Mouse (Mus musculus) heart, embryonic 13.5 days (tissue): ENCODE measurements at regions not wholly inside any gene's neighbourhood (a gene's known extent, or its start where the extent isn't known, plus 50 kb on each side); places are given as distances from the start of the nearest gene placed in this dataset.

Experiments
- ATAC-seq: fragments of 200-750 bp; cut with Nextera tagmentation; 2 replicates; pipeline ENCODE4 v1.8.0; 2017; ENCODE audit warnings: moderate TSS enrichment; ENCODE audit not compliant: insufficient number of reproducible peaks, low FRiP score, low TSS enrichment; ENCODE audit errors: extremely low read depth
- H3K27ac ChIP-seq: fragments of 300-500 bp; sonication (generic); replicated peaks from 2 replicates; pipeline ENCODE4 v1.5.1; 2015; ENCODE audit warnings: moderate library complexity, mild to moderate bottlenecking, inconsistent platforms
- H3K27me3 ChIP-seq: fragments of 300-500 bp; sonication (generic); replicated peaks from 2 replicates; pipeline ENCODE4 v1.6.1; 2015; ENCODE audit warnings: mild to moderate bottlenecking, inconsistent platforms
- H3K36me3 ChIP-seq: fragments of 300-500 bp; sonication (generic); 2 replicates; pipeline ENCODE4 v1.6.1; 2015; ENCODE audit warnings: mild to moderate bottlenecking, inconsistent platforms
- H3K4me1 ChIP-seq: fragments of 300-500 bp; sonication (generic); 2 replicates; pipeline ENCODE4 v1.6.1; 2015; ENCODE audit warnings: inconsistent platforms
- H3K4me2 ChIP-seq: fragments of 300-500 bp; sonication (generic); 2 replicates; pipeline ENCODE4 v1.6.1; 2015; ENCODE audit warnings: inconsistent platforms, mild to moderate bottlenecking, moderate library complexity
- H3K4me3 ChIP-seq: fragments of 300-500 bp; sonication (generic); 2 replicates; pipeline ENCODE4 v1.5.1; 2015; ENCODE audit warnings: moderate library complexity, mild to moderate bottlenecking, inconsistent platforms
- H3K9ac ChIP-seq: fragments of 300-500 bp; sonication (generic); 2 replicates; pipeline ENCODE4 v1.6.1; 2015; ENCODE audit warnings: inconsistent platforms, mild to moderate bottlenecking, moderate library complexity
- H3K9me3 ChIP-seq: fragments of 300-500 bp; sonication (generic); 2 replicates; pipeline ENCODE4 v1.6.1; 2016; ENCODE audit warnings: inconsistent platforms
- WGBS: fragments of 180-500 bp; shearing (Covaris S2); methylation state at CpG from one replicate; pipeline ENCODE4 v1.1.7; 2015; ENCODE audit warnings: mixed read lengths; 5-methylcytosine and 5-hydroxymethylcytosine counted together

GRCm38 (mm10) chr9:43982359-43982889 is 60.8 kb upstream of the Thy1 start:
- H3K4me1 ChIP-seq = peaks cover 4% of the 10 kb centered on the region; the same call in 1 of the 2 replicates
- WGBS = 43% methylated on average over 5 of the region's 5 CpGs
- ATAC-seq = no peak
- no peak overlapping the region for H3K4me3 ChIP-seq
- H3K4me2 ChIP-seq = no peak overlapping the region
- H3K27me3 ChIP-seq = peaks cover 6% of the 10 kb centered on the region; the same call in 1 of the 2 replicates
- no peak overlapping the region for H3K27ac ChIP-seq
- H3K9me3 ChIP-seq = no peaks in the 10 kb centered on the region
- peak overlapping the region; percentile 28; the same call in 1 of the 2 replicates for H3K9ac ChIP-seq
- no peaks in the 10 kb centered on the region for H3K36me3 ChIP-seq

- H3K4me2 ChIP-seq = no peak overlapping the region
- peaks cover 4% of the 10 kb centered on the region; the same call in 1 of the 2 replicates for H3K4me1 ChIP-seq
- H3K27me3 ChIP-seq = peaks cover 6% of the 10 kb centered on the region; the same call in 1 of the 2 replicates
- H3K27ac ChIP-seq = no peak overlapping the region
- WGBS = 60% methylated on average over 2 of the region's 2 CpGs
- ATAC-seq = no peak
- H3K9ac ChIP-seq = no peak overlapping the region
- H3K9me3 ChIP-seq = no peaks in the 10 kb centered on the region
- H3K36me3 ChIP-seq = no peaks in the 10 kb centered on the region
- no peak overlapping the region for H3K4me3 ChIP-seq
Observed at GRCm38 (mm10) chr9:43983220-43983619, 60.0 kb upstream of the Thy1 start.

- H3K36me3 ChIP-seq = no peaks in the 10 kb centered on the region
- peaks cover 12% of the 10 kb centered on the region for H3K4me1 ChIP-seq
- 36% methylated on average over 8 of the region's 8 CpGs for WGBS
- H3K4me2 ChIP-seq = no peak overlapping the region
- ATAC-seq = no peak
- H3K27me3 ChIP-seq = peaks cover 6% of the 10 kb centered on the region; the same call in 1 of the 2 replicates
- no peak overlapping the region for H3K4me3 ChIP-seq
- H3K9me3 ChIP-seq = no peaks in the 10 kb centered on the region
- no peak overlapping the region for H3K27ac ChIP-seq
- H3K9ac ChIP-seq = no peak overlapping the region
Observed at GRCm38 (mm10) chr9:43984181-43985062, 58.8 kb upstream of the Thy1 start.

GRCm38 (mm10) chr9:43987957-43988356 is 55.2 kb upstream of the Thy1 start:
- Histone ChIP-seq H3K9ac (no peak overlapping the region), H3K4me3 (no peak overlapping the region), H3K27me3 (0 out of 2 replicates have a peak, but pooled peaks cover 6% of the 10 kb centered on the region), H3K4me1 (peaks cover 26% of the 10 kb centered on the region), H3K9me3 (no peaks in the 10 kb centered on the region), H3K4me2 (no peak overlapping the region), H3K27ac (no peak overlapping the region), H3K36me3 (no peaks in the 10 kb centered on the region)
- 79% methylated on average over 6 of the region's 6 CpGs for WGBS
- no peak for ATAC-seq

GRCm38 (mm10) chr9:43988981-43989860 is 54.0 kb upstream of the Thy1 start:
- no peak overlapping the region for H3K4me3 ChIP-seq
- H3K27me3 ChIP-seq = 0 out of 2 replicates have a peak, but pooled peaks cover under 1% of the 10 kb centered on the region
- 31% methylated on average over 13 of the region's 13 CpGs for WGBS
- no peak overlapping the region for H3K9ac ChIP-seq
- no peak overlapping the region for H3K4me2 ChIP-seq
- ATAC-seq = no peak
- no peak overlapping the region for H3K27ac ChIP-seq
- no peaks in the 10 kb centered on the region for H3K36me3 ChIP-seq
- peaks cover 38% of the 10 kb centered on the region for H3K4me1 ChIP-seq
- no peaks in the 10 kb centered on the region for H3K9me3 ChIP-seq

- H3K36me3 ChIP-seq = no peaks in the 10 kb centered on the region
- ATAC-seq = no peak
- no peak overlapping the region for H3K9ac ChIP-seq
- WGBS = 69% methylated on average over 11 of the region's 11 CpGs
- no peak overlapping the region for H3K4me2 ChIP-seq
- peaks cover 35% of the 10 kb centered on the region for H3K4me1 ChIP-seq
- no peaks in the 10 kb centered on the region for H3K27me3 ChIP-seq
- H3K4me3 ChIP-seq = no peak overlapping the region
- H3K9me3 ChIP-seq = no peaks in the 10 kb centered on the region
- H3K27ac ChIP-seq = no peak overlapping the region
Observed at GRCm38 (mm10) chr9:43990124-43990523, 53.1 kb upstream of the Thy1 start.

- no peaks in the 10 kb centered on the region for H3K27me3 ChIP-seq
- H3K9ac ChIP-seq = peak overlapping the region; percentile 21; the same call in 1 of the 2 replicates
- no peak overlapping the region for H3K4me3 ChIP-seq
- no peak for ATAC-seq
- no peak overlapping the region for H3K4me2 ChIP-seq
- peak overlapping the region; percentile 62 for H3K27ac ChIP-seq
- H3K9me3 ChIP-seq = no peaks in the 10 kb centered on the region
- WGBS = 25% methylated on average over 9 of the region's 9 CpGs
- H3K36me3 ChIP-seq = no peaks in the 10 kb centered on the region
- H3K4me1 ChIP-seq = peaks cover 35% of the 10 kb centered on the region
Observed at GRCm38 (mm10) chr9:43993221-43993976, 49.8 kb upstream of the Thy1 start.
